Mouse (Mus musculus): ENCODE data around the gene Gltpd2. TPM values are rescaled to one million over a fixed set of nuclear protein-coding genes. Genes with fewer than 3 reads are reported as not detected.
"Not testable (repeated sequence)": the region's sequence is repeated elsewhere in the genome, so short reads cannot be mapped to it uniquely, and the experiment has no call there.

The Gltpd2 gene
- not detected for polyA plus RNA-seq (2012; fragmentation: generic; extraction: Trizol)
- long read RNA-seq, experiment 1: 0 reads
- long read RNA-seq, experiment 2: 0 reads

- H3K79me3 ChIP-seq (ENCODE audit: low read depth): no peaks in the 10 kb centered on the region
- H3ac ChIP-seq (ENCODE audit: control insufficient read depth, insufficient read length, low read depth): no peak within 1 kb of the TSS
- no peaks in the 10 kb centered on the region for H3K79me2 ChIP-seq (ENCODE audit: control insufficient read depth, insufficient read depth)
- H3K27me3 ChIP-seq (ENCODE audit: control insufficient read depth, insufficient read depth, insufficient read length): peaks cover 3% of the 10 kb centered on the region
- no peak for TF ChIP-seq USF1 (IDR thresholded peaks at IDR 0.05; ENCODE audit: low read depth)
- TF ChIP-seq FOSL1 (IDR thresholded peaks at IDR 0.05; ENCODE audit: insufficient read depth, low read length, poor library complexity, severe bottlenecking): no peak
- TF ChIP-seq CEBPB (IDR thresholded peaks at IDR 0.05; ENCODE audit: low read depth): no peak
- TF ChIP-seq MAX (IDR thresholded peaks at IDR 0.05): no peak
- TF ChIP-seq MYOD1 (IDR thresholded peaks at IDR 0.05; ENCODE audit: control insufficient read depth, insufficient read length, low read depth): no peak
- no peak for TF ChIP-seq CTCF (IDR thresholded peaks at IDR 0.05; ENCODE audit: control insufficient read depth, insufficient read depth, insufficient read length)
- no peak for TF ChIP-seq MYOG (IDR thresholded peaks at IDR 0.05; ENCODE audit: control insufficient read depth, extremely low read depth, insufficient read length)
- no peaks in the 10 kb centered on the region for H3K36me3 ChIP-seq (ENCODE audit: control insufficient read depth, insufficient read depth)
- H3K4me3 ChIP-seq (ENCODE audit: insufficient read depth, poor library complexity, severe bottlenecking): no peak within 1 kb of the TSS
Measured at GRCm38 (mm10) chr11:70518923-70519322, at the start of gene Gltpd2. Gene Gltpd2, plus strand, starts transcription at chr11:70519196.

GRCm38 (mm10) chr11:70469764-70470163 is 49.2 kb upstream of the Gltpd2 start:
- Histone ChIP-seq H3K79me3 (ENCODE audit: low read depth) (no peaks in the 10 kb centered on the region), H3ac (ENCODE audit: control insufficient read depth, insufficient read length, low read depth) (no peak overlapping the region), H3K4me3 (ENCODE audit: insufficient read depth, poor library complexity, severe bottlenecking) (no peak overlapping the region), H3K79me2 (ENCODE audit: control insufficient read depth, insufficient read depth) (no peaks in the 10 kb centered on the region), H3K36me3 (ENCODE audit: control insufficient read depth, insufficient read depth) (no peaks in the 10 kb centered on the region), H3K27me3 (ENCODE audit: control insufficient read depth, insufficient read depth, insufficient read length) (no peaks in the 10 kb centered on the region)
- TF ChIP-seq MYOG (IDR thresholded peaks at IDR 0.05; ENCODE audit: control insufficient read depth, extremely low read depth, insufficient read length) (no peak), MAX (IDR thresholded peaks at IDR 0.05) (no peak), CTCF (IDR thresholded peaks at IDR 0.05; ENCODE audit: control insufficient read depth, insufficient read depth, insufficient read length) (no peak), FOSL1 (IDR thresholded peaks at IDR 0.05; ENCODE audit: insufficient read depth, low read length, poor library complexity, severe bottlenecking) (no peak), MYOD1 (IDR thresholded peaks at IDR 0.05; ENCODE audit: control insufficient read depth, insufficient read length, low read depth) (no peak), USF1 (IDR thresholded peaks at IDR 0.05; ENCODE audit: low read depth) (no peak), CEBPB (IDR thresholded peaks at IDR 0.05; ENCODE audit: low read depth) (no peak)

- H3K79me3 ChIP-seq (ENCODE audit: low read depth): no peaks in the 10 kb centered on the region
- H3K79me2 ChIP-seq (ENCODE audit: control insufficient read depth, insufficient read depth): no peaks in the 10 kb centered on the region
- TF ChIP-seq USF1 (IDR thresholded peaks at IDR 0.05; ENCODE audit: low read depth): no peak
- TF ChIP-seq FOSL1 (IDR thresholded peaks at IDR 0.05; ENCODE audit: insufficient read depth, low read length, poor library complexity, severe bottlenecking): no peak
- no peak for TF ChIP-seq MYOG (IDR thresholded peaks at IDR 0.05; ENCODE audit: control insufficient read depth, extremely low read depth, insufficient read length)
- no peak for TF ChIP-seq MYOD1 (IDR thresholded peaks at IDR 0.05; ENCODE audit: control insufficient read depth, insufficient read length, low read depth)
- TF ChIP-seq MAX (IDR thresholded peaks at IDR 0.05): no peak
- TF ChIP-seq CEBPB (IDR thresholded peaks at IDR 0.05; ENCODE audit: low read depth): no peak
- TF ChIP-seq CTCF (IDR thresholded peaks at IDR 0.05; ENCODE audit: control insufficient read depth, insufficient read depth, insufficient read length): no peak
- no peak overlapping the region for H3ac ChIP-seq (ENCODE audit: control insufficient read depth, insufficient read length, low read depth)
- no peak overlapping the region for H3K4me3 ChIP-seq (ENCODE audit: insufficient read depth, poor library complexity, severe bottlenecking)
- H3K36me3 ChIP-seq (ENCODE audit: control insufficient read depth, insufficient read depth): no peaks in the 10 kb centered on the region
- no peaks in the 10 kb centered on the region for H3K27me3 ChIP-seq (ENCODE audit: control insufficient read depth, insufficient read depth, insufficient read length)
Measured at GRCm38 (mm10) chr11:70472716-70473115, 46.3 kb upstream of the Gltpd2 start.

DNA sequence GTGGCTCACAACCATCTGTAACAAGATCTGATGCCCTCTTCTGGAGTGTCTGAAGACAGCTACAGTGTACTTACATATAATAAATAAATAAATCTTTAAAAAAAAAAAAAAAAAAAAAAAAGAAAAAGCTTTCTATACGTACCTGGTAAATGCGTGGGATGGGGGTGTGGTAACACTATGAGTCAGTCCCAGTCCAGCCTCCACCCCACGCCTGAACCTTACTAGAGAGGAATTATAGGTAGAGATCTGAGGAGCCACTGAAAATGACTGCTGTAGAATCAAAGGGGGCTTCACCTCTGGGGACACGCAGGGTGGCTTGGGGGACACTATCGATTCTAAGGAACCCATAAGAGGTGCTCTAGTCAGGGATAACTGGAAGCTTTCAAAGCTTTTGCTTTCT is 45.7 kb upstream of the Gltpd2 start:
- not testable (repeated sequence) for H3K4me3 ChIP-seq (ENCODE audit: insufficient read depth, poor library complexity, severe bottlenecking); H3ac ChIP-seq (ENCODE audit: control insufficient read depth, insufficient read length, low read depth); H3K27me3 ChIP-seq (ENCODE audit: control insufficient read depth, insufficient read depth, insufficient read length); H3K79me2 ChIP-seq (ENCODE audit: control insufficient read depth, insufficient read depth); H3K79me3 ChIP-seq (ENCODE audit: low read depth); H3K36me3 ChIP-seq (ENCODE audit: control insufficient read depth, insufficient read depth)

DNA sequence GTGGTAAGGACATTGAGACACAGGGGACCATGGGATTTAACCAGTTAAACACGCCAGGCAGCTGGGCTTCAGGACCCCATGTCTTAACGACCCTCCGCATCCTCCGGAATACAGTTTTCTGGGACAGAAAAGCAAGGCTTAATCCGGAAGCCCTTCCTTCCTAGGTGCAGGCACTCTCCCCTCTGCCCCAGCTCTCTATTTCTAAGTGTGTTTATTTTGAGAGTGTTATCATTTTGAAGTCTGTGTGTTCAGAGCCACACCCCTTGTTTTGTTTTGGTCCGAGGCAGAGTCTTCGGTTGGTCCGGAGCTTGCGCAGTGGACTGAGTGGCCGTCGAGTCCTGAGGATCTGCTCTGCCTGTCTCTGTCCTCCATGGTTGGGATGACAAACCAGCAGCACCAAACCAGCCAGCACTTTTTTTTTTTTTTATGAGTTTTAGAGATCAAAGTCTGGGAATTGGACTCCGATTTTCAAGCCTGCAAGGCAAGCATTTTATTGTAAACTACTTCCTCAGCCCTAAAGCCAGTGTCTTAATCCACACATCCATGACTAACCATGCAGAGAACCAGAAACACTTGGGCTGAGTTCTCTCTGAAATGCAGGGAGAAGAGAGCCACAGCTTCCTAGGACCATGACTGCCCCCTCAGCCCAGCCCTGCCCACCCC is 44.0 kb upstream of the Gltpd2 start:
- TF ChIP-seq MAX (IDR thresholded peaks at IDR 0.05) (no peak), USF1 (IDR thresholded peaks at IDR 0.05; ENCODE audit: low read depth) (no peak)
- no peaks in the 10 kb centered on the region for H3K79me2 ChIP-seq (ENCODE audit: control insufficient read depth, insufficient read depth)
- no peaks in the 10 kb centered on the region for H3K27me3 ChIP-seq (ENCODE audit: control insufficient read depth, insufficient read depth, insufficient read length)
- no peak overlapping the region for H3ac ChIP-seq (ENCODE audit: control insufficient read depth, insufficient read length, low read depth)
- H3K4me3 ChIP-seq (ENCODE audit: insufficient read depth, poor library complexity, severe bottlenecking): no peak overlapping the region
- no peaks in the 10 kb centered on the region for H3K36me3 ChIP-seq (ENCODE audit: control insufficient read depth, insufficient read depth)
- H3K79me3 ChIP-seq (ENCODE audit: low read depth): no peaks in the 10 kb centered on the region

GRCm38 (mm10) chr11:70485498-70485897 is 33.5 kb upstream of the Gltpd2 start:
- no peaks in the 10 kb centered on the region for H3K27me3 ChIP-seq (ENCODE audit: control insufficient read depth, insufficient read depth, insufficient read length)

More at GRCm38 (mm10) chr11:70485498-70485897, 33.5 kb upstream of the Gltpd2 start:
- TF ChIP-seq CEBPB (IDR thresholded peaks at IDR 0.05; ENCODE audit: low read depth): no peak
- no peak for TF ChIP-seq USF1 (IDR thresholded peaks at IDR 0.05; ENCODE audit: low read depth)
- TF ChIP-seq FOSL1 (IDR thresholded peaks at IDR 0.05; ENCODE audit: insufficient read depth, low read length, poor library complexity, severe bottlenecking): no peak
- TF ChIP-seq CTCF (IDR thresholded peaks at IDR 0.05; ENCODE audit: control insufficient read depth, insufficient read depth, insufficient read length): no peak
- TF ChIP-seq MYOD1 (IDR thresholded peaks at IDR 0.05; ENCODE audit: control insufficient read depth, insufficient read length, low read depth): no peak
- TF ChIP-seq MYOG (IDR thresholded peaks at IDR 0.05; ENCODE audit: control insufficient read depth, extremely low read depth, insufficient read length): no peak
- no peak for TF ChIP-seq MAX (IDR thresholded peaks at IDR 0.05)
- no peaks in the 10 kb centered on the region for H3K79me3 ChIP-seq (ENCODE audit: low read depth)
- no peaks in the 10 kb centered on the region for H3K36me3 ChIP-seq (ENCODE audit: control insufficient read depth, insufficient read depth)
- H3K79me2 ChIP-seq (ENCODE audit: control insufficient read depth, insufficient read depth): no peaks in the 10 kb centered on the region
- H3ac ChIP-seq (ENCODE audit: control insufficient read depth, insufficient read length, low read depth): no peak overlapping the region
- H3K4me3 ChIP-seq (ENCODE audit: insufficient read depth, poor library complexity, severe bottlenecking): no peak overlapping the region
